Mouse (Mus musculus) urinary bladder, postnatal 36 days (tissue): Measurements from ENCODE around the gene Atp6v0e.

Experiments used
- DNase-seq, 2 experiments: peaks; one replicate each; pipeline ENCODE4 v3.0.0; 2022; ENCODE audit warnings: low spot score in 2 of 2, mixed read lengths in 1 of 2

The Atp6v0e gene

DNA sequence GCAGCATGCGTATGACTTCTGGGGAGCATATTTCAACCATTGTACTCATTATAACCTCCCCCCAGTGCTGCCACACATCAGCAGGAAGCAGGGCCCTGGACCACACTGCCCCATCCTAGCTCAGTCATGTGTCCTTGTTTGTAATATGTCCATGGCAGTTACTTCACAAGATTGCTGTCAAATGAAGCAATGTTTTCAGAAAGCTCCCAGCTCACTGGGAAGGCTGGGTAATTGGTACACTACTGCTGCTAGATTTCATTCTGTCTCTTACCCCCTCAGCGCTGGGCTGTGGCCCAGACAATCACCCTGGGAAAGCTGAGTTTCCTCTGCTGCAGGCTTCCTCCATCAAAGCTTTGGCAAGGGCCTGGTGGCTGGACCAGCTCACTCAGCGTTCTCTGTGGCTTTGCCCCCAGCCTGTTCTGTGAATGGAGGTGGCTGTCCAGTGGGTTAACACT, 22.7 kb upstream of the Atp6v0e start:
- peak in 1 of 2 experiments; percentile 35 for DNase-seq

DNA sequence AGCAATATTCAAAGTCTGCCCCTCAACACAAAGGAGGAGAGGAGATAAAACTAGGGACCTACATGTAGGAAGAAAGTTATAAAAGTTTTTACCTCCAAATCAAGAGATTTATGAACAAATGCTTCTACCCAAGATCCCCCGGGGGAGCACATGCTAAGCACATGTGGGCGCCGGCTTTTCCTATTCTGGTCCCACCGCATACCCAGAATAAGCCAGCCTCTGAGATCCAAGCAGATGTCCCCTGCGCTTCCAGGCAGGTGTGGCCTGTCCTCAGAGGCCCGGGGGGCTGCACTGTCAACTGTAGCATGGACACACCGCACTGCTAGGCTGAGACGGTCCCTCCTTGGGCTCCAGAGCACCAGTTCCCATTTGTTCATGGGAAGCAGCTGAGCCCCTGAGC, 19.6 kb upstream of the Atp6v0e start:
- DNase-seq: no peak

DNA sequence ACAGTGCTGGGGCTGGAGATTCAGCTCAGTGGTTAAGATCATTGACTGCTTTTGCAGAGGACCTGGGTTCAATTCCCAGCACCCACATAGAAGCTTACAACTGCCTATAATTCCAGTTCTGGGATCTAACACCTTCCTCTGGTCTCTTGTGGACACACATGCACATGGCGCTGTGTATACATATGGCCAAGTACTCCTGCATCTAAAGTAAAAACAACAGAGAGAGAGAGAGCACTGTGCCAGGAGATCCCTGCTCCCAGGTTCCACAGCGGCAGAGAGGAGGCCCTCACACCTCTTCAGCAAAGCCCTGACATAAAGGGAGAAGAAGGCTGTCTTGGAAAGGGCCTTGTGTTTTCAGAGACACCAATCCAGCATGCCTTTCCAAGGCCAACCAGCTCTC, 19.0 kb upstream of the Atp6v0e start:
- no peak for DNase-seq

DNA sequence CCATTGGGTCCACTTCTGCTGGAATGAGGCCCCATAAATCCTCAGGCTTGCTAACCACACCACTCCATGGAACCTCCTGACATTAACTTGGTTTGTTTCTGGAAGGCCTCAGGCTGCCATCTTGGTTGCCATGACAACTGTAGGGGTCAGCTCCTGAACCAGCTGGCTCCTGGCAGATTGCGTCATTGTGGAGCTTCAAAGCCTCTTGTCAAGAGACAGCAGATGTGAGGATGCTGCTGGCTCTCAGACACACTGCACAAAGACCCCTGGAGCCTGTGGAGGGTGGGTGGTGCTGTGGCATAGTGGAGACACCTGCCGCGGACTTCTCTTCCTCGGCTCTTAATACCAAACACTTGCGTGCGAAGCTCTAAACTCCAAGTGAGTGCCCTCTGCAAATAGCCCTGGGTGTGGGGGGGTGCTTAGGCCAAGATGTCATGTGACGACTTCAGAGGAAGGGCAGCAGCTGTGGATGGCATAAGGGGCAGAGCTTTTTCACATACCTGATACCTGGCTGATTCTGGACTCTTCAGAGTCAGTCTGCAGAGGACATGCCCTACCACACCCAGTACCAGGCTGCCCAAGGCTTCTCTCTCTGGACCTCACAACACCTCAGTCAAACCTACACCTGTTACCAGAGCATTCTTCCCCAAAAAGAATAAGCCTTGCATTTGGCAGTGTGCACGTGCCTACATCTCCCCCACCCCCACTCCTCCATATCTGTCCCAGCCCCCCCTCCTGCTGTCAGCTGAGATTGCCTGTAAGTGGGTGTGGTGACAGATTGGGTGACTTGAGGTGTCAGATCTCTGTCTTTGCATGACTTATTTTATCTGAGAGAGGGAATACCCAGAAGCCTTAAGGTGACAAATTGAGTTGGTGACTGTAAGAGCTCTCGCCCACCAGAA, 18.3 kb upstream of the Atp6v0e start:
- DNase-seq: no peak

DNA sequence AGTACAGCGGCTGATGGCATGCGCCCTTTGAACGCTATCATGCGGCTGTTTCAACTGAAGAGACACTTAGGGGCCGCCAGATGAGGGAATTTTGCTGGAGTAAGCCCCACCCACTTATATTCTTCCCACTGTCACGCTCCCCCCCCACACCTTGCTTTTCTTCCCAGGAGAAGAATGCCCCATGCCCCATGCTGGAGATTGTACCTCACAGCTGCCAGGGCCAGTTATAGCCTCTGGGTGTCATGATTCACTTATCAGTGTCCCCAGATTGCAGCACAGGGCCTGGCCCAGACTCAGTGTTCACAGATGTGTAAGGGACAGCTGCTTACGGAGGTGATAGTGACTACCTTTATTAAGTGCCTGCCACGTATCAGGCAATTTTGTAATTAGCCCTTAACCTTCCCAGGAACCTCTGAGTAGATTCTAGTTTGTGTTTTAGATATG, 17.6 kb upstream of the Atp6v0e start:
- no peak for DNase-seq

DNA sequence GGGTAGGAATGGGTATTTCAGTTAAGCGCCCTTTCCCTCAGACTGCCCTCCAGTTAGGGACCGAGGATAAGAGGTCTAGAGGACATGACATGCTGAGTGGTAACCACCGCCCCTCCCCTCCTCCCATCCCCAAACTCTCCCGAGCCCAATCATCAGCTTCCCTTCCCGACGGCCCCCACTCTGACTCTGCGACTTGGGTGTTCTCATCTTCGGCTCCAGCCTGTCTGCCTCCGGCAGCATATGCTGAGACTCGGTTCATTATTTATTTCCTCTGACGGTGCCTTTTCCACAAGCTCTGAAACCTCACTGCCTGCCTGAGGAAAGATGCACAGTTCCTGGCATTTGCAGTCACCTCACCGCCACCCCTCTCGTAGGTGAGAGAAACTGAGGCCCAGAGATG, 15.7 kb upstream of the Atp6v0e start:
- no peak for DNase-seq

DNA sequence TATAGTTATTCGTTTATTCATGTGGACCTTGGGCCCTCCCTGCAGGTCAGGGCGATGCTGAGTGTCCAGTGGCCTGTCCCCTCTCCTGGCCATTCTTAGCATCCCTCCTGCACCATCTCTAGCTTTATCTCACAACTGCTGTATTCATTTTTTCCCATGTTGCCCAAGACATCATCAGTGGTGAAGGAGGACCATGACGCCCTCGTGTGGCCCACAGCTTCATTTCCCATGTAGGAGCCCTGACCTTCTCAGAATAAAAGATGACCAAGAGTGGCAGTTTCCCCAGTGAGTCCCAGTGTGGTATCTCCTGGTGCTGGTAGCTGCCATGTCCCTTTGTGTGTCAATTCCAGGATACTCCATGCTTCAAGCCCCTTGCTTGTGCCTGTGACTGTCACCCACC, 13.5 kb upstream of the Atp6v0e start:
- no peak for DNase-seq

DNA sequence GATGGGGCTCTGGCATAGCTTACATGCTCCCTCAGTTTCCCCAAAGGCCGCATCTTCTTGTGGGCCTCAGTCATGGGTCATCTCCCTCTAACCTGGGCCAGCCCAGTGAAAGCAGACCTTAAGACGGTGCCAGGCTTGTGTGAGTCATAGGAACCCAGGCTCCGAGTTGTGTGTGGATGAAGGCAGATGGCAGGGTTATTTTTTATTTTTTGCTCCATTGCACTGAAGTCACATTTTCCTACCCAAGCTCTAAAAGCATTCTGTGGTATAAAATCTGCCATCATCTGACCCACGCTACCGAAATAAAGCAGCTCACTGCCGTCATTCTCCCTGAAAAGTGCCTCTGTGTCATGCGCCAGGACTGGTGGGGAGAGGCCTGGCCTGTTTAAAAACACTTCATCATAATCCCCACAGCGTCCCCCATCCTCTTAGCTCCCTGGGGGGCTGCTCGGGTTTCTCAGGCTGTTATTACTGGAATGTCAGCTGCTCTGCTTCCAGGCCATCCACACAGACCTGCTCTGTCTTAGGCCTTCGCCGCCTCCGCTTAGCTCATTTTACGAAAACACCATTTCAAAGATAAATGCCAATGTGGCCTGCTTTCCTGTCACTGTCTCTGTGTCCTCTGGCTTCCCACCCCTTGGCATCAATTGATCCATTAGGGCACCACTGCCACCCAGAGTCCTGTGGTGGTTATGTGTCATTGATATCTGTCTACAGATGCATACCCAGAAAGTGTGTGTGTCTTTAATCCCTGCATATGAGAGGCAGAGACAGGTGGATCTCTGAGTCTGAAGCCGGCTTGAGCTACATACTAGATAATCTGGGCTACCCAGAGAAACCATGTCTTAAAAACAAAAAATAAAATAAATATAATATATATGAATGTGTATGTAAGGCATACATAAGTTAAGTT, 12.3 kb upstream of the Atp6v0e start:
- no peak for DNase-seq

DNA sequence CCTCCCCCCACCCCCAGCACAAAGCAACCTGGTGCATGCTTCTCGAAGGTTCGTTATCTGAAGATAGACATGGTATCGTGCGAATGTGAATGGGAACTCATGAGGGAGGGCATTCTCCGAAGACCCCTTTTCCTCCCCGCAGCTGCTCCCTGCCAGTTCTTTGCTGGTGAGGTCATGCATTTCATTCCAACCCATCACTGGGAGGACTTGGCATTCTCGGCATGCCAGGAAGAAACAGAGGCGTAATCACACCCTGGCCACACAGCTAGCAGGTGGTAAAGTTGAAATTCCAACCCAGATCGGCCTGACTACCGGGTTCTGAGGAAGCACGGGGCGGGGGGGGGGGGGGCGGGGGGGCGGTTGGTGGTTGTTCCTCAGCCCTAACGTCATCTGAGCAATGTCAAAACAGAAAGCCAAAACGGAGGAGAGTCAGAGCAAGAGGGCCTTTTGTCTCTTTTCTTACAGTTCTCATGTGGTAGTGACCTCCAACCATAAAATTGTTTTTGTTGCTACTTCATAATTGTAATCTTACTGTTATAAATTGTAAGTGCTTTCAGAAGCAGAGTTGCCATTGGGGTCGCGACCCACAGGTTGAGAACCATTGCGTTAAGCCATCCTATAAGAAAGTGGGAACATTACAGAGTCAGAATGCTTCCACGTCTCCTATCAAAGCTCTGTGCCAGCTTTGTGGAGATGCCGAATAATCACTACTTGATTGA, 4.0 kb upstream of the Atp6v0e start:
- no peak for DNase-seq

DNA sequence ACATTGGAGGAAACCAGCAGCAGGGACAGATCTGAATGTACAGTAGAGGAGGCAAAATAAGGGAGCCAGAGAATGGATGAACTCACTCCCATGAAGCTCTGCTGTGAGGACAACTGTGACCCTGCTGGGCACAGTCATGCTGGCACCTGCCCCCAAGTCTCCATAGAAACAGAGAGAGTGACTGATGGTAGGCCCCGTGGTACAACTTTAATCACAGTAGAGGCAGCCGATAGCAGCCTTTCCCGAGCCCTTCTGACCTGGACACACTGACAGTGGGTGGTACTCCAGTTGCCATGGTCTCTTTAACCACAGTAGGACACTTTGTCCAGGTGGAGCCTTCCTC, 3.5 kb upstream of the Atp6v0e start:
- DNase-seq: no peak

DNA sequence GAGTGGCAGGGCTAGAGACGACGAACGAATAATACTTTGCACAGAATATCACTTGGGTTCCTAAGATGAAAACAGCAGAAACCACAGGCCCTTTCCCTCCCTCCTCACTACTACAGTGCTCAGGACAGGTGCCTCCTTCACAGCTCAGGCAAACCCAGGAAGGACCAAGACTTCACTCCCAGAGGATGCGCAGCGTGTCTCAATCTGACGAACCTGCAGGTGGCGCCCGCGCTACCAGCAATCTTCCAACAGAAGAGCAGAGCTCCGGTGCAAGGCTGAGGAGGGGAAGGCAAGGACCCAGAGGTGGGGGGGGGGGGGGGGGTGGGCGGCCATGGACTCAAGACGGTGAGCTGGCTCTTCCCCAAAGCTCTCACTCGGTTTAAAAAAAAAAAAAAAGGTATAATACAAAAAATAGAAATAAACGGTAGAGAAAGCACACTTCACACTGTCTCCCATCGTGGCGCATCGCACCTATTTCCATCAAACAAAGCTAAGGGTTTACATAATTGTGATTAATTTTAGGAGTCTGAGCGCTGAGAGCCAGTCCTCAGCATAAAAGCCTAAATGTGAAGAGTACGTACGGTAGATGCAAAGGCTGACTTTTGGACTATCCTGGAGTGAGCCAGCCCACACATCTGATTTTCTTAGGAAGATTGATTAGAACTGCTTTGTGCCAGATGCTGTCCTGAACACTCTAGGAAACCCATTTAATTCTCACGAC, 2.7 kb upstream of the Atp6v0e start:
- peak; percentile 55 to 83 for DNase-seq

DNA sequence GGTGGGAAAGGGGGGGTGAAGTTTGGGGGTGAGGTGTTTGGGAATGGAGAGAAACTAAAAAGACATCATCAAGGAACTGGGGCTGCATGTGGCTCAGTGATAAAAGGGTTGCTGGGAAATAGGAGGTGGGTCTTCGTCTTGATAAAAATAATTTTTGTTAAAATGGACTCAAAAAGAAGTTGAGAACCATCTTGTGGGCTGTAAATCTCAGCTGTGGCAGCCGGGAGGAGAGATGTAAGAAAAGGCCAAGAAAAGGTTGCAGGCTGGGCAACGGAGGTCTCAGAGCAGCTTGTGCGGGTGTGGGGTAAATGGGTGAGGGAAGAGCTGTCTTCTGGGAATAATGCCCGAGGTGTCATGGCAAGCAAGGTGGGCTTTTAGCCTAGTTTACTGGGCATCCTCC, 827 bp upstream of the Atp6v0e start:
- DNase-seq: no peak

DNA sequence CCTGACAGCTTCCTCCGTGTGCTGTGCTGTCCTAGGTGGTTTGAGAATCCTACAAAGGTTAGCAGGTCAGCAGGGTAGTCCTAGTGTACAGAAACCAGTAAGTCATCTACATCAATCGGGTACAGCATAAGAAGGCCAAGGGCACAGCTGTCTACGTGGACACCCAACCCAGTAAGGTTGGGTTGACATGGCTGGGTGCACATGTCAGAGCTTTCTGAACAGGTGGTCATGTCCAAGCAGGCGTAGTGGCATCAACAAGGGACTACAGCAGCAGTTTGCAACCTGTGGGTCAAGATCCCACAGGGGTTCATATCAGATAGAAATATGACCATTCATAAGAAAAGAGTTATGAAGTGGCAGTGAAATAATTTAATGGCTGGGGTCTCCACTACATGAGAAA, 2.6 kb downstream of the Atp6v0e start:
- no peak for DNase-seq

DNA sequence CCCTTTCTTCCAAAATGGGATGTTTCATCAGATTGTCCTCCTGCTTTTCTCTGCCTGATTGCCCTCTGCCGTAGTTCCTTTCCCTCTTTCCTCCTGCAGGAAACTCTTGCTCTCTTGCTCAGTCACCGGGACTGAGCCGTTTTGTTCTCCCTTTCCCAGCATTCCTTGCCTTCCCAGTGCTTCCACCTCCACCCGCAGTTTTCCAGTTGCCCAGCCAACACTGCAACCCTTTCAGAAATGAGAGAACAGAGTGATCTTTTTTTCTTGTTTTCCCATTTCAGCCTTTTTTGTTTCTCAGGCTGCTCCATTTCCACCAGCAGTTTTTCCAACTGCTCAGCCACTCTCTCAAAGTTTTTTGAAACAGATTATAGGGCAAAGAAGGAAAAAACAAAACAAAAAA, 8.2 kb downstream of the Atp6v0e start:
- no peak for DNase-seq

DNA sequence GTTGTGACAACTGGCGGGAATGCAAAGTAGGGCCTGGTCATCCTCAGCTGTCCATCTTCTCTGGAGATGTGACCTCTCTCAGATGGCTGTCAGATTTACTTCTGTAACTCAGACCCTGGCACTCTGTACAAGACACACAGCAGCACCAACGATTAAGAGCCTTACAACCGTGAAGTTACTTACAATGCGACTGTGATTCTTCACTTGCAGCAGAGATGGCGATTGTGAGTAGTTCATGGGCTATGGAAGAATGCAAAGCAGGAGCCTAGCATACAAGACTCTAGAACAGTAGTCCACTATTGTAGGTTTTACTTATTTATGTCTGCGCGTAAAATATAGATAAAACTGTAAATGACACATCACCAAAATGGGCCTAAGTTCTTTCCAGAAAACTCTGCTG, 12.8 kb downstream of the Atp6v0e start:
- DNase-seq: no peak

DNA sequence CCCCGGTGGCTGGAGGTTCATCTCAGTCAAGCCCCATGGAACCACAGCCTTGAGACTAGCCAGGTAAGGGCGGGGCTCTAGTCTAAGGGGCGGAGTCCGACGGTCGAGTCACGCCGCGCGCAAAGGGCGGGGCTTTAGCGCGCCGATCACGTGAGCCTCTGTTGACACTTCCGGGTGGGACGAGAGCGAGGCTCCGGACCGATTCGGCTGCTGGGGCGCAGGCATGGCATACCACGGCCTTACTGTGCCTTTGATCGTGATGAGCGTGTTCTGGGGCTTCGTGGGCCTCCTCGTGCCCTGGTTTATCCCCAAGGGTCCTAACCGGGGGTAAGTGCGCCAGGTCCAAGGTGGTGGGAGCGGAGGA, 13.2 kb downstream of the Atp6v0e start:
- peak; percentile 88 to 90 for DNase-seq

DNA sequence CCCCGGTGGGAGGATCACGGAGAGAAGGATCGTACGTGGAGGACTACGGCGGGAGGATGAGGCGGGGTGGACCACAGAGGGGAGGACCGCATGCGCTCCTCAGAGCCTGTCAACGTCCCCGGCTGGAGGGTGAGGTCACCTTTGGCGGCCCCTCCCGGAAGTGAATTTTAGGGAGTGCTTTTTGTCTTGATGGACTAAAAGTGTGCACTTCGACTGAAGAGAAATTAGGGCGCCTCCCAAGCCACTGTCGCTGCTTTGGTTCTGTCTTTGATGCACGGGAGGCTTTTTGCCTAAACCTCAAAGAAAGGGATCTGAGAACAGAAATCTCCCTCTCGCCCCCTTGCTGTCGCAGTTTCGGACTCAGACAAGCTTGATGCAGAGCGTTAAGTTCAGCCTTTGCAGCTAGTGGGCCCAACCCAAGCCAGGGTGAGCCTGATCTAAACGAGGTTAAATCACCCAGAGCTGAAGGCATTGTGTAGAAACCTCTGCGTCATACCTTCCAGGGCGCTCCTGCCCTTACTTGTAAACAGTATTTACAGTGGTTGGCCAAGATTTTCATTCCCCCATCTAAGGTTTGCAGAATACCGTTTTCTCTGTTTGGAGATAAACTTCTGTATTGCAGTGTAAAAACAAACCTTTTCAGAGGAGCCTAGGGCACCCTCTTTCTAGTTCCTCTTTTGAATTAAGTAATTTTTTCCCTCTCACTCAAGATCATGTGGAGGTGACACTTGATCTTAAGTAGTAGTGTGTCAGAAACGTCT, 13.8 kb downstream of the Atp6v0e start:
- peak; percentile 67 to 80 for DNase-seq

DNA sequence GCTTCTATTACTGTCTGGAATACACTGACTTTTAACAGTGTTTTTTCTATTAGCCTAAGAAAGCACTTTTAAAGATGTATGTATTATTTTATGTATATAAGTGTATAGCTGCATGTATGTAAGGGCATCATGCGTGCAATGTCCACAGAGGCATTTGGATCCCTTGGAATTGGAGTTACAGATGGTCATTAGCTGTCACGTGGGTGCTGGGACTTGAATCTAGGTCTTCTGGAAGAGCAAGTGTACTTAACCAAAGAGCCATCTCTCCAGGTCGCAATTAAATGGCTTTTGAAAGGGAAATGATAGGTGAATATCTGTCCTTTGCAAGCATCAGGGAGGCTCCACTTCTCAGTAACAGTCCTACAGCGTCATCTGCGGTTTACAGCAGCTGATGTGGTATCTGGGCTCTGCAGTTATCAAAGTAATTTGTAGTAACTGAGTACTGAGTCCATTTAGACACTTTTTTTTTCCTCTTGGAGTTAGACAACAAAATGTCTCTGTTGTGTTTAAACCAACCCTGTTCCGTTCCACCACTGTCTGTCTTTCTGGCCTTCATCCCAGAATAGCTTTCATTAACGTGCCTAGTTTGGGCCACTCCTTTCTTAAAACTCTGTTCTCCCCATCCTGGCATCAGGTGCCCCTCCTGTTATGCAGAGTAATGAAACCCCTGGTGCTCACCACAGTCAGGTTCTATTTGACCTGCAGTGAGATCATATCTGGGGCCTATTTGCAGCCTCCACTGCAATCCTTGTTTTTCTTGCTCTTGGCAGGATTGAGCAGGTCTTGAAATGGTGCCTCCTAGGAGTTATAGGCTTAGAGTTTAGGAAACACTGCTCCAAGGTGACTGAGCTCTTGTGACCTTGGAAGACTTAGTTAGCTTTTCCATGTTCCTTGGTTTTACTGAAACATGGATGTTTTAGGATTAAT, 14.9 kb downstream of the Atp6v0e start:
- DNase-seq: peak in 1 of 2 experiments; percentile 28

DNA sequence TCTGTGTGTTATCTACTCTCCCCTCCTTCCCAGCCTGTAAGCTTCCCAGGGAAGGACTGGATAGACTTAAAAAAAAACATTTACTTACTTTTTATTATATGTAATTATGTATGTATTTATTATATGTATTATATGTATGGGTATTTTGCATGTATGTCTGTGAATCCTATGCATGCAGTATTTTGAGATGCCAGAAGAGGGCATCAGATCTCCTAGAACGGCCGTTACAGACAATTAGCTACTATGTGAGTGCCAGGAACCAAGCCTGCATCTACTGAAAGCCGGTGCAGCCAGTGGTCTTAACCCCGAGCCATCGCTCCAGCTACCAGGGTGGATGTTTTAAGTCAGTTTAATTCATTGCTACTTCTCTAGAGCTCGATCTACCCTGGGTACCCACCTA, 18.2 kb downstream of the Atp6v0e start:
- DNase-seq: no peak
